Mouse (Mus musculus) cerebellum, adult 9-10 months (tissue): Measurements from ENCODE around the gene Akap8.

Experiments used
- DNase-seq: peaks from one replicate; pipeline ENCODE4 v3.0.0; 2022

The Akap8 gene

GRCm38 (mm10) chr17:32281611-32282310, 39.3 kb downstream of the Akap8 start:
- DNase-seq = no peak

GRCm38 (mm10) chr17:32281126-32281525, 39.9 kb downstream of the Akap8 start:
- DNase-seq = no peak

GRCm38 (mm10) chr17:32280575-32280974, 40.5 kb downstream of the Akap8 start:
- no peak for DNase-seq

- DNase-seq = no peak
Measured at GRCm38 (mm10) chr17:32277201-32277600, 43.8 kb downstream of the Akap8 start.

GRCm38 (mm10) chr17:32275568-32275967, 45.5 kb downstream of the Akap8 start:
- DNase-seq = no peak

- DNase-seq = no peak
Measured at GRCm38 (mm10) chr17:32269151-32269550, 51.9 kb downstream of the Akap8 start.

GRCm38 (mm10) chr17:32268540-32268960, 52.5 kb downstream of the Akap8 start:
- peak; percentile 73 for DNase-seq

- DNase-seq = no peak
Measured at GRCm38 (mm10) chr17:32268096-32268495, 52.9 kb downstream of the Akap8 start.

GRCm38 (mm10) chr17:32267617-32268016, 53.4 kb downstream of the Akap8 start:
- no peak for DNase-seq

GRCm38 (mm10) chr17:32263672-32264071, 57.4 kb downstream of the Akap8 start:
- DNase-seq = peak; percentile 69

GRCm38 (mm10) chr17:32262831-32263559, 58.0 kb downstream of the Akap8 start:
- DNase-seq = peak; percentile 59

GRCm38 (mm10) chr17:32258869-32259268, 62.2 kb downstream of the Akap8 start:
- no peak for DNase-seq

GRCm38 (mm10) chr17:32257944-32258343, 63.1 kb downstream of the Akap8 start:
- DNase-seq = no peak

- DNase-seq = no peak
Measured at GRCm38 (mm10) chr17:32257452-32257851, 63.6 kb downstream of the Akap8 start.

- DNase-seq = no peak
Measured at GRCm38 (mm10) chr17:32256896-32257295, 64.1 kb downstream of the Akap8 start.
